Mouse (Mus musculus) ES-E14 (cell line): ENCODE results near the gene Mansc1. TPM values are rescaled to one million over a fixed set of nuclear protein-coding genes. Genes with fewer than 3 reads are reported as not detected.
A peak's percentile ranks its signal among the peaks of the same experiment; 100 is the strongest.

ENCODE experiments used
- DNase-seq: peaks from one replicate; pipeline ENCODE4 v3.0.0-alpha.2; 2013; ENCODE audit warnings: low read depth, low spot score
- H3K27ac ChIP-seq: 2 replicates; pipeline ENCODE4 v1.5.1; 2012; ENCODE audit warnings: low read depth, mild to moderate bottlenecking, low read length, moderate library complexity, mixed read lengths; ENCODE audit not compliant: poor library complexity, insufficient read depth, severe bottlenecking
- H3K36me3 ChIP-seq: 2 replicates; pipeline ENCODE4 v1.6.1; 2012; ENCODE audit warnings: mild to moderate bottlenecking, low read length, moderate library complexity, mixed read lengths; ENCODE audit not compliant: control insufficient read depth, poor library complexity, insufficient read depth, severe bottlenecking
- H3K4me1 ChIP-seq, 2 experiments: fragments of 150-350 bp in 1 of 2; sonication (generic) in 1 of 2; 2 replicates each; pipeline ENCODE4 v1.6.1; 2012; ENCODE audit warnings: low read length in 2 of 2, mild to moderate bottlenecking in 1 of 2, mixed read lengths in 1 of 2; ENCODE audit not compliant: control insufficient read depth in 2 of 2, insufficient read depth in 2 of 2, poor library complexity in 1 of 2
- H3K4me3 ChIP-seq, 2 experiments: fragments of 150-350 bp in 1 of 2; sonication (generic) in 1 of 2; 2 replicates each; pipeline ENCODE4 v1.5.1; 2012; ENCODE audit warnings: low read length in 2 of 2, low read depth in 1 of 2, mild to moderate bottlenecking in 1 of 2, mixed read lengths in 1 of 2; ENCODE audit not compliant: insufficient read depth in 1 of 2, poor library complexity in 1 of 2, severe bottlenecking in 1 of 2
- H3K9ac ChIP-seq: 2 replicates; pipeline ENCODE4 v1.6.1; 2012; ENCODE audit warnings: low read depth, mild to moderate bottlenecking, low read length, mixed read lengths; ENCODE audit not compliant: poor library complexity, insufficient read depth, severe bottlenecking
- H3K9me3 ChIP-seq: fragments of 150-350 bp; sonication (generic); 2 replicates; pipeline ENCODE4 v1.6.1; 2012; ENCODE audit warnings: low read depth, mild to moderate bottlenecking, low read length; ENCODE audit not compliant: control insufficient read depth, insufficient read depth
- CHD2 ChIP-seq: IDR thresholded peaks from 2 replicates; pipeline ENCODE4 v1.6.1; 2014; ENCODE audit warnings: mild to moderate bottlenecking, low read depth, low read length, inconsistent platforms
- HCFC1 ChIP-seq: IDR thresholded peaks from 2 replicates; pipeline ENCODE4 v1.6.1; 2012; ENCODE audit warnings: low read length, inconsistent platforms, borderline replicate concordance; ENCODE audit not compliant: insufficient read depth
- MAFK ChIP-seq: IDR thresholded peaks from 2 replicates; pipeline ENCODE4 v1.6.1; 2014; ENCODE audit warnings: mild to moderate bottlenecking, low read depth, low read length, inconsistent platforms; ENCODE audit not compliant: insufficient read depth
- ZC3H11A ChIP-seq: IDR thresholded peaks from 2 replicates; pipeline ENCODE4 v1.6.1; 2012; ENCODE audit warnings: low read depth, mild to moderate bottlenecking, inconsistent platforms, low read length, borderline replicate concordance
- ZNF384 ChIP-seq: IDR thresholded peaks from 2 replicates; pipeline ENCODE4 v1.6.1; 2012; ENCODE audit warnings: low read depth, low read length, inconsistent platforms
- in situ Hi-C, 2 experiments: fragments of 600-800 bp; cut with MboI; formaldehyde crosslinking; loops; one replicate each; pipeline ENCODE4 v1.15.1; 2025; ENCODE audit warnings: low sequenced_read_pairs in 2 of 2, inconsistent platforms in 1 of 2; ENCODE audit not compliant: unreplicated experiment in 2 of 2
- total RNA-seq: library from RNA; depleted of rRNA; stranded (reverse); fragments of 300-350 nt; gene quantifications from 2 replicates; pipeline ENCODE4 v1.2.3, GENCODE M21; 2012

The Mansc1 gene
- total RNA-seq, 1 experiment = 0.58 TPM

- no peaks in the 10 kb centered on the region for H3K36me3 ChIP-seq
- in situ Hi-C loops = no loop called here
- DNase-seq = no peak
- H3K4me3 ChIP-seq = no peak overlapping the region
- TF ChIP-seq MAFK = no peak
- TF ChIP-seq CHD2 = no peak
- TF ChIP-seq HCFC1 = no peak
- TF ChIP-seq ZC3H11A = no peak
- no peak for TF ChIP-seq ZNF384
- no peaks in the 10 kb centered on the region for H3K9me3 ChIP-seq
- H3K4me1 ChIP-seq = peaks cover 3 to 5% of the 10 kb centered on the region in 2 experiments; a peak in 2 of 4 replicates
- H3K27ac ChIP-seq = no peak overlapping the region
- H3K9ac ChIP-seq = no peak overlapping the region
These were observed 16.1 kb upstream of the Mansc1 start for GRCm38 (mm10) chr6:134648356-134648755.

GRCm38 (mm10) chr6:134647621-134648020 lies 15.3 kb upstream of the Mansc1 start:
- Histone ChIP-seq H3K4me3 (no peak overlapping the region), H3K9me3 (no peaks in the 10 kb centered on the region), H3K4me1 (peaks cover 3 to 5% of the 10 kb centered on the region in 2 experiments; a peak in 2 of 4 replicates), H3K36me3 (no peaks in the 10 kb centered on the region), H3K27ac (no peak overlapping the region), H3K9ac (no peak overlapping the region)
- no peak for DNase-seq
- TF ChIP-seq MAFK (no peak), CHD2 (no peak), ZC3H11A (no peak), ZNF384 (no peak), HCFC1 (no peak)
- in situ Hi-C loops = no loop called here

- TF ChIP-seq ZC3H11A (no peak), ZNF384 (no peak), HCFC1 (no peak), CHD2 (no peak), MAFK (no peak)
- Histone ChIP-seq H3K4me3 (no peak overlapping the region), H3K36me3 (no peaks in the 10 kb centered on the region), H3K9ac (no peak overlapping the region), H3K27ac (no peak overlapping the region), H3K9me3 (no peaks in the 10 kb centered on the region), H3K4me1 (peaks cover 3 to 5% of the 10 kb centered on the region in 2 experiments; a peak in 2 of 4 replicates)
- DNase-seq = no peak
- in situ Hi-C loops = no loop called here
These were observed 14.5 kb upstream of the Mansc1 start for GRCm38 (mm10) chr6:134646835-134647234.

GRCm38 (mm10) chr6:134643296-134643695 lies 11.0 kb upstream of the Mansc1 start:
- Histone ChIP-seq H3K9me3 (no peaks in the 10 kb centered on the region), H3K27ac (no peak overlapping the region), H3K36me3 (no peaks in the 10 kb centered on the region), H3K4me3 (no peak overlapping the region), H3K9ac (no peak overlapping the region), H3K4me1 (peaks cover 3 to 5% of the 10 kb centered on the region in 2 experiments; a peak in 2 of 4 replicates)
- TF ChIP-seq ZNF384 (no peak), ZC3H11A (0 out of 2 replicates have a peak, but pooled peaks have one; percentile 2)
- no peak for DNase-seq
- in situ Hi-C loops = no loop called here

GRCm38 (mm10) chr6:134641738-134642446 lies 9.6 kb upstream of the Mansc1 start:
- Histone ChIP-seq H3K9ac (no peak overlapping the region; the same call in 1 of the 2 replicates), H3K4me3 (peak overlapping the region; percentile 86 to 92), H3K36me3 (no peaks in the 10 kb centered on the region), H3K27ac (no peak overlapping the region), H3K4me1 (no peaks in the 10 kb centered on the region), H3K9me3 (no peaks in the 10 kb centered on the region)
- TF ChIP-seq HCFC1 (no peak), MAFK (no peak), CHD2 (no peak), ZC3H11A (no peak), ZNF384 (no peak)
- in situ Hi-C loops = no loop called here
- no peak for DNase-seq
